Mouse (Mus musculus) midbrain, embryonic 13.5 days (tissue): ENCODE measurements around the gene Nckap5l. TPM values are rescaled to one million over a fixed set of nuclear protein-coding genes. Genes with fewer than 3 reads are reported as not detected.
"Not testable (repeated sequence)": the region's sequence is repeated elsewhere in the genome, so short reads cannot be mapped to it uniquely, and the experiment has no call there.

Experiments
- ATAC-seq: fragments of 200-750 bp; cut with Nextera tagmentation; 2 replicates; pipeline ENCODE4 v1.8.0; 2017; ENCODE audit warnings: mild to moderate bottlenecking, moderate TSS enrichment, moderate library complexity
- H3K27ac ChIP-seq: fragments of 300-500 bp; sonication (generic); 2 replicates; pipeline ENCODE4 v1.5.1; 2015; ENCODE audit warnings: inconsistent platforms, mild to moderate bottlenecking, moderate library complexity
- H3K27me3 ChIP-seq: fragments of 300-500 bp; sonication (generic); 2 replicates; pipeline ENCODE4 v1.6.1; 2015; ENCODE audit warnings: mild to moderate bottlenecking, inconsistent platforms
- H3K36me3 ChIP-seq: fragments of 300-500 bp; sonication (generic); 2 replicates; pipeline ENCODE4 v1.6.1; 2015; ENCODE audit warnings: mild to moderate bottlenecking, inconsistent platforms
- H3K4me1 ChIP-seq: fragments of 300-500 bp; sonication (generic); replicated peaks from 2 replicates; pipeline ENCODE4 v1.6.1; 2015; ENCODE audit warnings: inconsistent platforms
- H3K4me2 ChIP-seq: fragments of 300-500 bp; sonication (generic); replicated peaks from 2 replicates; pipeline ENCODE4 v1.6.1; 2015; ENCODE audit warnings: moderate library complexity, mild to moderate bottlenecking, inconsistent platforms
- H3K4me3 ChIP-seq: fragments of 300-500 bp; sonication (generic); replicated peaks from 2 replicates; pipeline ENCODE4 v1.5.1; 2015; ENCODE audit warnings: mild to moderate bottlenecking, inconsistent platforms
- H3K9ac ChIP-seq: fragments of 300-500 bp; sonication (generic); replicated peaks from 2 replicates; pipeline ENCODE4 v1.6.1; 2015; ENCODE audit warnings: mild to moderate bottlenecking, inconsistent platforms
- H3K9me3 ChIP-seq: fragments of 300-500 bp; sonication (generic); 2 replicates; pipeline ENCODE4 v1.6.1; 2016; ENCODE audit warnings: mild to moderate bottlenecking, inconsistent platforms
- WGBS: fragments of 180-500 bp; shearing (Covaris S2); methylation state at CpG from one replicate; pipeline ENCODE4 v1.1.7; 2015; 5-methylcytosine and 5-hydroxymethylcytosine counted together
- polyA plus RNA-seq: library from polyadenylated mRNA; unstranded; fragments of >200 nt; fragmentation: Nextera tagmentation; extraction: Ambion mirVana; gene quantifications from 2 replicates; pipeline ENCODE4 v1.2.1, GENCODE M21; 2015

The Nckap5l gene
- polyA plus RNA-seq, 1 experiment from 2014 or later, result 15.6 TPM

DNA sequence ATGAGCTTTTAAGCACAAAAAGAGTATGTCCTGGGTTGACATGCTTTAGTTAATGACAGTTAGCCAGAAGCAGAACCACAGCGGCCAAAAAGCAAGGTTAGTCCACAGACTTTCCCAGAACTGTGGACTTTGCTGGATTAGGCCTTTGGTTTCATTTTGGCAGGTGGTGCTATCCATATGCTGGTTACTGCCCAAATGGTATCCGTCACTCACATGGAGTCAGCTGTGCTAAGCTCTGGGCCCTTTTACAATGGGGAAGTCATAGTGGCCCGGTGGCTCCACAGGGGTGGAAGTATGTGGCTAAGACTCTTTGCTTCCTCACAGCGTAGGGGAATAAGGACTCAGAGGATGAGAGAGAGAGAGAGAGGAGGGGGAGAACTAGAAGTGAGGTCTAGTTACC is 69.6 kb downstream of the Nckap5l start:
- 67% methylated on average over 4 of the region's 4 CpGs for WGBS
- no peak overlapping the region for H3K9ac ChIP-seq
- H3K9me3 ChIP-seq, result no peaks in the 10 kb centered on the region
- no peak overlapping the region for H3K4me2 ChIP-seq
- H3K27me3 ChIP-seq, result no peaks in the 10 kb centered on the region
- no peak overlapping the region for H3K4me3 ChIP-seq
- H3K27ac ChIP-seq, result no peak overlapping the region
- no peak for ATAC-seq
- peaks cover 5% of the 10 kb centered on the region for H3K4me1 ChIP-seq
- H3K36me3 ChIP-seq, result no peaks in the 10 kb centered on the region

DNA sequence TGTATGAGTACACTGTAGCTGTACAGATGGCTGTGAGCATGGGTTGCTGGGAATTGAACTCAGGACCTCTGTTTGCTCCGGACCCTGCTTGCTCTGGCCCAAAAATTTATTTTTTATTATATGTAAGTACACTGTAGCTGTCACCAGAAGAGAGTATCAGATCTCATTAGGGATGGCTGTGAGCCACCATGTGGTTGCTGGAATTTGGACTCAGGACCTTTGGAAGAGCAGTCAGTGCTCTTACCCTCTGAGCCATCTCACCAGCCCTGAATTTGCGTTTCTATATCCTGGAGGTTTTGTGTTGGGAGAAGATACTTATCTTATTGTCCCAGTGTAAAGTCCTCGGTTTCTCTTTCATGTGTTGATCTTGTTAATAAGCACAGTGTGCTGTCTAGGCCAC is 70.8 kb downstream of the Nckap5l start:
- 74% methylated on average over 3 of the region's 3 CpGs for WGBS
- H3K9me3 ChIP-seq, result no peaks in the 10 kb centered on the region
- no peak overlapping the region for H3K27ac ChIP-seq
- H3K4me3 ChIP-seq, result no peak overlapping the region
- no peak overlapping the region for H3K9ac ChIP-seq
- no peaks in the 10 kb centered on the region for H3K4me1 ChIP-seq
- no peak overlapping the region for H3K4me2 ChIP-seq
- no peaks in the 10 kb centered on the region for H3K36me3 ChIP-seq
- H3K27me3 ChIP-seq, result no peaks in the 10 kb centered on the region
- no peak for ATAC-seq

- H3K9me3 ChIP-seq, H3K36me3 ChIP-seq, H3K4me2 ChIP-seq, H3K4me1 ChIP-seq, ATAC-seq, H3K27me3 ChIP-seq, H3K9ac ChIP-seq, H3K27ac ChIP-seq, H3K4me3 ChIP-seq: not testable (repeated sequence)
- 71% methylated on average over 3 of the region's 3 CpGs for WGBS
Measured at GRCm38 (mm10) chr15:99386110-99386509, 71.4 kb downstream of the Nckap5l start.

DNA sequence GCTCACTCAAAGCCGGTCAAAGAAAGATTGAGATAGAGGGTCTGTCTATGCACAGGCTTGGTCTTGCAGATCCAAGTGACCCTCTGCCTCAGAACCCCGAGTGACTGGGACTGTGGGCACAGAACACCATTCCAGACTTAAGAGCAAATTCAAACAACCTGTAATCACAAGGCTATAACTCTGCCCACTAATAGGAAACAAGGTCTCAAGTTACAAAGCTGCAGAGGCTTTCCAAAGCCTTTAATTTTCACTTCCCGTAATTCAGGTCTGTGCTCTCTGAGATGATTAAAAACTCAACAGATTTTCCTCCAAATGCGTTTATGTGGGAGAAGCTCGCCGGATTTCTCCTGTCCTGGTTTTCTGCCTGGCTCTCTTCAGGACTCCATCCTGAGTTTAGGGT is 73.5 kb downstream of the Nckap5l start:
- H3K9ac ChIP-seq, result no peak overlapping the region
- no peaks in the 10 kb centered on the region for H3K27me3 ChIP-seq
- no peak overlapping the region for H3K27ac ChIP-seq
- H3K9me3 ChIP-seq, result no peaks in the 10 kb centered on the region
- no peak for ATAC-seq
- H3K4me1 ChIP-seq, result no peaks in the 10 kb centered on the region
- no peaks in the 10 kb centered on the region for H3K36me3 ChIP-seq
- WGBS, result 75% methylated on average over 6 of the region's 6 CpGs
- no peak overlapping the region for H3K4me3 ChIP-seq
- H3K4me2 ChIP-seq, result no peak overlapping the region

DNA sequence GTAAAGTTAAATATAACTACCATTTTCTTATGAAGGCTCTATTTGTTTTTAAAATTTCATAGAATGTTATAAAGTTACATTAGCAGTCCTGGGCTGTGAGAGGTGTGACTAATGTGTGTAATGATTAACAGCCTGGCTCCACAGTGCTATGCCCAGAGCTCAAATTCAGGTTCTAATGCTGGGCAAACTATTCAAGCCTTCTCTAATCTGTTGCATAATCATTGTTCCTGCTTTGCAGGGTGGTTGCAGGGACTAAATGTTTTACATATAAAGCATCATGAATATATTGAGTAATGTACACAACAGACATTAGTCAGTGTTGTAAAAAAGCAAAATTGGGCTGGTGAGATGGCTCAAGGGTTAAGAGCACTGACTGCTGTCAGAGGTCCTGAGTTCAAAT is 74.7 kb downstream of the Nckap5l start:
- Histone ChIP-seq H3K9me3 (0 out of 2 replicates have a peak, but pooled peaks cover 4% of the 10 kb centered on the region), H3K4me1 (no peaks in the 10 kb centered on the region), H3K9ac (no peak overlapping the region), H3K27ac (no peak overlapping the region), H3K36me3 (no peaks in the 10 kb centered on the region), H3K27me3 (no peaks in the 10 kb centered on the region), H3K4me2 (no peak overlapping the region), H3K4me3 (no peak overlapping the region)
- no peak for ATAC-seq

DNA sequence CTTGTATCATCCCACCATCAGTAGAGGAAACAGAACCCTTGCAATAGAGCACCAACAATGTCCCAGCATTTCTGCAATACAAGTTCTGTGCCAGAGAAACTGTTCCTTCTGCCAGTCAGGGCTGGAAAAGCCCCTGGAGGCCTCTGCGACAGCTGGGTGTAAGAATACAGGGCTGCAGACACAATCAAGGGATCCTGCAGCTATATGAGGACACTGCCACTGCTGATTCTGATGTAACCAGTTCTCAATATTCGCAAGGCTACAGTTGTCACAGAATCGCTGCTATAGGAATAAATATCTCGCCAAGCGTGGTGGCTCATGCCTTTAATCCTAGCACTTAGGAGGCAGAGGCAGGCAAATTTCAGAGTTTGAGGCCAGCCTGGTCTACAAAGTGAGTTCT is 81.3 kb downstream of the Nckap5l start:
- Histone ChIP-seq H3K4me3 (no peak overlapping the region), H3K9me3 (0 out of 2 replicates have a peak, but pooled peaks cover 4% of the 10 kb centered on the region), H3K27me3 (peaks cover 9% of the 10 kb centered on the region), H3K36me3 (no peaks in the 10 kb centered on the region), H3K9ac (no peak overlapping the region), H3K4me1 (no peaks in the 10 kb centered on the region), H3K27ac (no peak overlapping the region), H3K4me2 (no peak overlapping the region)
- no peak for ATAC-seq
- WGBS, result 92% methylated on average over 5 of the region's 5 CpGs

DNA sequence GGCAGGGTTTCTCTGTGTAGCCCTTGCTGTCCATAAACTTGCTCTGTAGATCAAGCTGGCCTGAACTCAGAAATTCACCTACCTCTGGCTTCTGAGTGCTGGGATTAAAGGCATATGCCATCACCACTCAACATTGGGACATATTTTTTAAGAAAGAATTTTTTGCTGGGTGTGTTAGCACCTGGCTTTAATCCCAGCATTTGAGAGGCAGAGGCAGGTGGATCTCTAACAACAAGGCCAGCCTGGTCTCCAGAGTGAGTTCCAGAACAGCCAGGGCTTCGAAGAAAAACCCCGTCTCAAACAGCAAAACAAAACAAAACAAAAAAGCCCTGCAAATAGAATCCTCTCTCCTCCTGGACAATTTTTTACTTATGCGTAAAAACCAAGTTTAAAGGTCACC is 82.0 kb downstream of the Nckap5l start:
- Histone ChIP-seq H3K4me3 (no peak overlapping the region), H3K4me1 (peaks cover under 1% of the 10 kb centered on the region; the same call in 1 of the 2 replicates), H3K27me3 (peaks cover 11% of the 10 kb centered on the region), H3K9me3 (0 out of 2 replicates have a peak, but pooled peaks cover 4% of the 10 kb centered on the region), H3K27ac (no peak overlapping the region), H3K4me2 (no peak overlapping the region), H3K36me3 (no peaks in the 10 kb centered on the region), H3K9ac (no peak overlapping the region)
- ATAC-seq, result no peak
- WGBS, result 93% methylated on average over 3 of the region's 3 CpGs

DNA sequence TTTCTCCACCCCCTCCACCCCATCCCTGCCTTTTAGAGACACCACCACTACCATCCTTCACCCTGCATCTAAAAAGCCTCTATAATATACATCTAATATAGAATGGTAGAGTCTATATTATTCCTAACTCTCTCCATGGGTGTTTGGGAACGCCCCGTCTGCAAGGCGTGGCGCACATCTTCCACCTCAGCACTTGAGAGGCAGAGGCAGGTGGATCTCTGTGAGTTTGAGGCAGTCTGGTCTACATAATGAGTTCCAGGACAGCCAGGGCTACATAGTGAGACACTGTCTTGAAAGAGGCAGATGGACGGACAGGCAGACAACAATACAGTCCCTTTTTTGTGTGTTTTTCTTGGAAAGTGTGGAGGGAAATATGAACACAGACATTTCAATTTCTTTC is 82.5 kb downstream of the Nckap5l start:
- ATAC-seq, result no peak
- WGBS, result 90% methylated on average over 5 of the region's 5 CpGs
- no peak overlapping the region for H3K4me3 ChIP-seq

DNA sequence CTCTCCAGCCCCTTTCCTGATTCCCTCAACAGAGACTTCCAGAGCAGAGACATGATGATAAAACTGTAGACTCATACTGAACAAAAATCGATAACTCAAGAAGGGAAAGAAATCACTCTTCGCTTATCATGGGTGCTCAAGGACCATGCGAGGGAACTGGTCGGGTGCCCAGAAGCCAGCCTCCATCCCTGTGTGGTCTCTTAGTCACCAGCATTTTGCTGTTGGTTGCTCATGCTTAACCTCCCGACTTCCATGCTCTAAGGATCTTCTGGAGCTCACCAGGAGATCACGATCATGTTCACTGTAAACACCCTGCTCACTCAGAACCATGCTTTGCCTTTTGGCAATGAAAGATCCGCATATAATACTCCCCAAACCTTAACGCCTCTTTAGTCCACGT is 84.8 kb downstream of the Nckap5l start:
- no peak for ATAC-seq
- Histone ChIP-seq H3K9ac (no peak overlapping the region), H3K27ac (no peak overlapping the region), H3K27me3 (peaks cover 15% of the 10 kb centered on the region), H3K36me3 (no peaks in the 10 kb centered on the region), H3K4me2 (no peak overlapping the region), H3K4me3 (no peak overlapping the region), H3K9me3 (no peaks in the 10 kb centered on the region), H3K4me1 (peaks cover 17% of the 10 kb centered on the region)
- 82% methylated on average over 9 of the region's 9 CpGs for WGBS

More for the DNA sequence above, 82.5 kb downstream of the Nckap5l start:
- Histone ChIP-seq H3K27ac (no peak overlapping the region), H3K36me3 (no peaks in the 10 kb centered on the region), H3K4me2 (no peak overlapping the region), H3K27me3 (peaks cover 11% of the 10 kb centered on the region), H3K9me3 (0 out of 2 replicates have a peak, but pooled peaks cover 4% of the 10 kb centered on the region), H3K9ac (no peak overlapping the region), H3K4me1 (peaks cover 2% of the 10 kb centered on the region; the same call in 1 of the 2 replicates)

Other genes starting within 250 kb of the Nckap5l start
- gene Kcnh3, start 232.9 kb downstream of the Nckap5l start, polyA plus RNA-seq, result 0.19 and 0.61 TPM in 2 replicates
- gene Mcrs1, start 205.8 kb downstream of the Nckap5l start, polyA plus RNA-seq, result 218 TPM in 2 replicates
- gene Prpf40b, start 162.7 kb downstream of the Nckap5l start, polyA plus RNA-seq, result 115 and 125 TPM in 2 replicates
- 0.35 TPM in 2 replicates for gene Fam186b, start 161.9 kb downstream of the Nckap5l start, polyA plus RNA-seq
- gene Fmnl3, start 87.3 kb downstream of the Nckap5l start, polyA plus RNA-seq, result 8.5 and 8.7 TPM in 2 replicates
- gene Tmbim6, start 64.9 kb downstream of the Nckap5l start, polyA plus RNA-seq, result 228 and 244 TPM in 2 replicates
- gene Bcdin3d, start 17.0 kb upstream of the Nckap5l start, polyA plus RNA-seq, result 26.5 and 26.9 TPM in 2 replicates
- 9.5 and 12.1 TPM in 2 replicates for gene Faim2, start 70.4 kb upstream of the Nckap5l start, polyA plus RNA-seq
- gene Aqp2, start 121.3 kb upstream of the Nckap5l start, polyA plus RNA-seq, result not detected in 2 replicates
- 0.79 and 1.1 TPM in 2 replicates for gene Aqp5, start 133.0 kb upstream of the Nckap5l start, polyA plus RNA-seq
- gene Aqp6, start 143.7 kb upstream of the Nckap5l start, polyA plus RNA-seq, result 0.71 and 0.99 TPM in 2 replicates
- gene Racgap1, start 193.9 kb upstream of the Nckap5l start, polyA plus RNA-seq, result 118 and 125 TPM in 2 replicates
- 48.0 and 54.5 TPM in 2 replicates for gene Asic1, start 212.6 kb upstream of the Nckap5l start, polyA plus RNA-seq
- 137 and 145 TPM in 2 replicates for gene Smarcd1, start 244.4 kb upstream of the Nckap5l start, polyA plus RNA-seq
- not detected in 2 replicates for gene Gm17349, start 247.7 kb upstream of the Nckap5l start, polyA plus RNA-seq